Mouse (Mus musculus): ENCODE results near the gene Wdr72.

GRCm38 (mm10) chr9:74248084-74248483 is 137.9 kb downstream of the Wdr72 start:
- TF ChIP-seq POLR2A (IDR thresholded peaks at IDR 0.05; ENCODE audit: borderline replicate concordance, low read depth, low read length) = no peak
- TF ChIP-seq CTCF (IDR thresholded peaks at IDR 0.05; ENCODE audit: low read depth, low read length) = no peak

All from bone marrow macrophage, adult 2 months (primary cell).